Mouse (Mus musculus): Measurements from ENCODE around the gene Trim58. TPM values are rescaled to one million over a fixed set of nuclear protein-coding genes. Genes with fewer than 3 reads are reported as not detected.
A peak's percentile ranks its signal among the peaks of the same experiment; 100 is the strongest.

Gene Trim58
- 0.13 and 0.28 TPM in 2 replicates for polyA plus RNA-seq (2016; fragmentation: Nextera tagmentation; extraction: Ambion mirVana)

DNA sequence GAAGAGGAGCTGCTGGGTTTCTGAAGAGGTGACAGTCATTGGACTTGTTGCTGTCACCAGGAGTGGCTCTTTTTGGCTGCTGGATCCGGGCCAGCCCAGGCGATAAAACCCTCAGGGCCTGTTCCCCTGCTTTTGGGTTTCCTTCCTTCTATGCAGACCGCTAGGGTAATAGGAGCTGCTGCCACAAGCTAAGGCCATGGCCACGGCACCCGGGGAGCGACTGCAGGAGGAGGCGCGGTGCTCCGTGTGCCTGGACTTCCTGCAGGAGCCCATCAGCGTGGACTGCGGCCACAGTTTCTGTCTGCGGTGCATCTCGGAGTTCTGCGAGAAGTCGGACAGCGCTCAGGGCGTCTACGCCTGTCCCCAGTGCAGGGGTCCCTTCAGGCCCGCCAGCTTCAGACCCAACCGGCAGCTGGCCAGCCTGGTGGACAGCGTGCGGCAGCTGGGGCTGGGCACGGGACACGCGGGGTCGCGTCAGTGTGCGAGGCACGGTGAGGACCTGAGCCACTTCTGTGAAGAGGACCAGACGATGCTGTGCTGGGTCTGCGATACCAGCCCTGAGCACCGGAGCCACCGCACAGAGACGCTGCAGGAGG is at the start of gene Trim58:
Gene Trim58, plus strand, starts transcription at position 194 of the 596 bp plus-strand sequence.
- Histone ChIP-seq H3K9me3 (no peaks in the 10 kb centered on the region), H3K4me3 (peak within 1 kb of the TSS; percentile 47), H3K4me2 (replicated peaks) (peak within 1 kb of the TSS; percentile 95), H3K36me3 (no peaks in the 10 kb centered on the region), H3K9ac (replicated peaks) (peak within 1 kb of the TSS; percentile 62), H3K27me3 (peaks cover 28% of the 10 kb centered on the region), H3K4me1 (peaks cover 11% of the 10 kb centered on the region; the same call in 1 of the 2 replicates), H3K27ac (replicated peaks) (peak within 1 kb of the TSS; percentile 15; the same call in 1 of the 2 replicates)
- ATAC-seq (ENCODE audit: low FRiP score, low read depth): peak; percentile 49; the same call in 1 of the 2 replicates
- 2% methylated on average over 34 of the region's 34 CpGs for WGBS

DNA sequence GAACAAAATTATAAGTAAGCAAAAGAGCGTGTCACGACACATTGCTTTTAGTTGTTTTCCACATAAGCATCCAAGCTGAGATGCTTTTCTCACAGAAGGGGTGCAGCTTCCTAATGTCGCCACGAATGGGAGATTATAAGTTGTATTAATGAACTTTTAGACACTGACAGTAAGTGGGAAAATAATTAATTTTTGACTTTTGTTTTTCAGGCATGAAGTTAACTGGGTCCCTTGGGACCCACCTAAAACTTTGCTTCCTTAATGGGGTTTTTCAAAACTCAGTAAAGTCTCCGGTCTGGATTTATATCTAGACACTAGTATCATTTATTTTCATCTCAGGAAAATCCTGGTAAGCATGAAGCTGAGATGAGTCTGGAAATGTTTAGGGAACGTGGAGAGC is 45.5 kb upstream of the Trim58 start, which contains the start of gene Olfr324:
Gene Olfr324, plus strand, starts transcription at position 301 of the 400 bp plus-strand sequence.
- no peak for ATAC-seq (ENCODE audit: low FRiP score, low read depth)
- 86% methylated on average over 6 of the region's 6 CpGs for WGBS
- Histone ChIP-seq H3K4me2 (replicated peaks) (no peak within 1 kb of the TSS), H3K36me3 (no peaks in the 10 kb centered on the region), H3K9ac (replicated peaks) (no peak within 1 kb of the TSS), H3K9me3 (no peaks in the 10 kb centered on the region), H3K4me1 (no peaks in the 10 kb centered on the region), H3K27me3 (no peaks in the 10 kb centered on the region), H3K4me3 (no peak within 1 kb of the TSS), H3K27ac (replicated peaks) (no peak within 1 kb of the TSS)

DNA sequence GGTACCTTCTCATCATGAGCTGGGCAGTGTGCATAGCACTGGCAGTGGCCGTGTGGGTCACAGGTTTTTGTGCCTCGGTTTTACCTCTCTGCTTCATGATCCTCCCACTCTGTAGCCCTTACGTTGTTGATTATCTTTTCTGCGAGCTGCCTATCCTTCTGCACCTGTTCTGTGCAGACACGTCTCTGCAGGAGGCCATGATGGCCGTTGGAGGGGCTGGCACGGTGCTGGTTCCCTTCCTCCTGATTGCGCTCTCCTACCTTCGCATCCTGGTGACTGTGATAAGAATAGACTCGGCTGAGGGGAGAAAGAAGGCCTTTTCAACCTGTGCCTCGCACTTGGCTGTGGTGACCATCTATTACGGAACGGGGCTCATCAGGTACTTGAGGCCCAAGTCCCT is 42.4 kb upstream of the Trim58 start:
- Histone ChIP-seq H3K9me3 (no peaks in the 10 kb centered on the region), H3K4me3 (no peak overlapping the region), H3K4me1 (no peaks in the 10 kb centered on the region), H3K4me2 (replicated peaks) (no peak overlapping the region), H3K36me3 (no peaks in the 10 kb centered on the region), H3K9ac (replicated peaks) (no peak overlapping the region), H3K27ac (replicated peaks) (no peak overlapping the region), H3K27me3 (no peaks in the 10 kb centered on the region)
- 91% methylated on average over 13 of the region's 13 CpGs for whole genome bisulfite sequencing
- no peak for ATAC-seq (ENCODE audit: low FRiP score, low read depth)

DNA sequence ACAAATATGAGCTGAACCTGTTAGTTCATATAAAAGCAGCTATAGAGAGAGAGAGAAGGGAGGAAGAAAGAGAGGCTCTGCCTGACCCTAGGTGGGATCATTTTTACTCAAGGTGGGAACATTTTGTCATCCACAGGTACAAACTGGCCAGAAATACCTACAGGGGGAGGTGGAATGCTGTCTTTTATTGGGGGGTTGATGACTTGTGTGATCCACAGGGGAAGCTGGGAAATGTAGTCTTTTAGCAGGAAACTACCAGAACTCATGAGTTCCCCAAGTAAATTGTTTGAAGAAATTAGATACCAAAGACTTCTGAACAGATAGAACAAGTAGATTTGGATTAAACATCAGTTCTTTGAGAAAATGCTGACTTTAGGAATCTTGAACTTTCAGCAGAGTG is 38.2 kb upstream of the Trim58 start:
- Histone ChIP-seq H3K4me1 (no peaks in the 10 kb centered on the region), H3K9me3 (no peaks in the 10 kb centered on the region), H3K27me3 (no peaks in the 10 kb centered on the region), H3K4me3 (no peak overlapping the region), H3K9ac (replicated peaks) (no peak overlapping the region), H3K36me3 (no peaks in the 10 kb centered on the region), H3K27ac (replicated peaks) (no peak overlapping the region), H3K4me2 (replicated peaks) (no peak overlapping the region)
- no peak for ATAC-seq (ENCODE audit: low FRiP score, low read depth)

DNA sequence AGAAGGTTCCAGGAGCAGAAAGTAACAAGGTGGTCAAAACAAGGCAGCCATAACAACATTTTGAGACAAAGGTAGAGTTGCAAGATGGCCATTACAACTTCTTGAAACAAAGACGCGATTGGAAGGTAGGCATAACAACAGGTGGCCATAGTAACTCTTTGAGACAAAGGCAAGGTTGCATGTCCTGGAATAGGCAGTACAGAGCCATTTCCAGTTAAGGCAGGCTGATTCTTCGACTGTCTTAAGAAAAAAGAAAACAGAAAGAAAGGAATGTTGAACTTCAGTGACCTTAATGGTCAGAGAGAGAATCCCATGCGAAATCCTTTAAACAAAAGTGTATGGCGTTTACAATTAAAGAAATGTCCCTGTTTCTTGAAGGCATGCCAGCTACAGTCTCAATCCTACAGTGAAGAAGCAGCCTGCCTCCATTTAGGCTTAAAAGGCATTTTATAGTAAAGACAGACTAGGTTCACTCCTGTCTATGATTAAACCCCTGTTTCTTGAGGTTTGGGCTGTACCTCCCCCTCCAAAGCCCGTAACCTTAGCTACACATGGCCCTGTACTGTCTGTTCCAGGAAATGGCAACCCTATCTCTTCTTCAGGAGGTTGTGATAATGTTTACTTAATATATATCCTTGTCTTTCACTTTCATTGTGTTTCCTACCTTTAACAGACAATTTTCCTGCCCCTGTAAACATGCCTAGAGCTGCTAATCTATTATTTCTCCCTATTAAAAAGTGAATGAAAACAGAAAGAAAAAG is 37.3 kb upstream of the Trim58 start:
- ATAC-seq (ENCODE audit: low FRiP score, low read depth): no peak
- WGBS: 75% methylated on average over 6 of the region's 6 CpGs
- no peak overlapping the region for H3K4me3 ChIP-seq
- no peak overlapping the region for H3K9ac ChIP-seq (replicated peaks)
- H3K4me1 ChIP-seq: no peaks in the 10 kb centered on the region
- H3K36me3 ChIP-seq: no peaks in the 10 kb centered on the region
- no peaks in the 10 kb centered on the region for H3K27me3 ChIP-seq
- no peak overlapping the region for H3K4me2 ChIP-seq (replicated peaks)
- no peak overlapping the region for H3K27ac ChIP-seq (replicated peaks)
- H3K9me3 ChIP-seq: no peaks in the 10 kb centered on the region

DNA sequence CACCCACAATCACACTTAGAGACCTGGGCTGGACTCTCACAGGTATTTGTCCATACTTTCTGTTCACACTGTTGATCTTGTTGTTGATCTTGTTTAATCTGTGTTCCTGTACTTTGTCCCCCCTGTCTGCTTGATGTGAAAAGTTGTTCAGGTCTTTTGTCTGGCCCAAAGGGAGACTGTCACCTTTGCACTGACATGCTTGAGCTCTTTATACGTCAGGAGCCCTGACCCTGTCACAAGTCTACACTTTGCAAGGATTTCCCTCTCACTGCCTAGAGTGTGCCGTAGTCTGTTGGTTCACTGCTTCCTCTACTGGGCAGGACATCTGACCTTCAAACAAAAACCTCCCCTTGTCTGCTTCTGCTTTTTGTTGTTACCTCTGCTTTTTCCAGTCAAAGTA is 35.6 kb upstream of the Trim58 start:
- Histone ChIP-seq H3K9me3 (no peaks in the 10 kb centered on the region), H3K4me1 (no peaks in the 10 kb centered on the region), H3K9ac (replicated peaks) (no peak overlapping the region), H3K4me2 (replicated peaks) (no peak overlapping the region), H3K27ac (replicated peaks) (no peak overlapping the region), H3K27me3 (no peaks in the 10 kb centered on the region), H3K36me3 (no peaks in the 10 kb centered on the region), H3K4me3 (no peak overlapping the region)
- no peak for ATAC-seq (ENCODE audit: low FRiP score, low read depth)
- 73% methylated on average over 2 of the region's 2 CpGs for WGBS

DNA sequence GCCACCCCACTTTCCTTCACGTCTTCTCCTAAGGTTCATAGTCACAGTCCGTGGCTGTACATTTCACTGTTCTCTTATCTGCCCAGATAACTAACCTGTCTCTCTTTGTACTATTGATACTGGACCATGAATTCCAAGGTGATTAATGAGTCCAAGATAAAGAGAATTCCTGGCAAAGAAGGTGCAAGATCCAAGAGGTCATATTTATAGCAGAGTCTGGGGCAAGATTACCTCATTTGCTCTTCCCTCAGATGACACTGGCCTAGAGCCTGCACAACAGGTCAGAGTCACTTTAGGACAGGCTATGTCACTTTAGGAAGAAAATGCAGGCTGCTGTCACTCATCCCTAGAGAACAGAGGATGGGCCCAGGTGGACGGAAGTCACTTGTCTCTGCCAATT is 35.0 kb upstream of the Trim58 start:
- H3K4me1 ChIP-seq: no peaks in the 10 kb centered on the region
- no peaks in the 10 kb centered on the region for H3K27me3 ChIP-seq
- H3K9me3 ChIP-seq: no peaks in the 10 kb centered on the region
- H3K9ac ChIP-seq (replicated peaks): no peak overlapping the region
- no peak overlapping the region for H3K27ac ChIP-seq (replicated peaks)
- no peak for ATAC-seq (ENCODE audit: low FRiP score, low read depth)
- no peak overlapping the region for H3K4me3 ChIP-seq
- no peaks in the 10 kb centered on the region for H3K36me3 ChIP-seq
- no peak overlapping the region for H3K4me2 ChIP-seq (replicated peaks)
- 89% methylated on average over 3 of the region's 3 CpGs for WGBS

DNA sequence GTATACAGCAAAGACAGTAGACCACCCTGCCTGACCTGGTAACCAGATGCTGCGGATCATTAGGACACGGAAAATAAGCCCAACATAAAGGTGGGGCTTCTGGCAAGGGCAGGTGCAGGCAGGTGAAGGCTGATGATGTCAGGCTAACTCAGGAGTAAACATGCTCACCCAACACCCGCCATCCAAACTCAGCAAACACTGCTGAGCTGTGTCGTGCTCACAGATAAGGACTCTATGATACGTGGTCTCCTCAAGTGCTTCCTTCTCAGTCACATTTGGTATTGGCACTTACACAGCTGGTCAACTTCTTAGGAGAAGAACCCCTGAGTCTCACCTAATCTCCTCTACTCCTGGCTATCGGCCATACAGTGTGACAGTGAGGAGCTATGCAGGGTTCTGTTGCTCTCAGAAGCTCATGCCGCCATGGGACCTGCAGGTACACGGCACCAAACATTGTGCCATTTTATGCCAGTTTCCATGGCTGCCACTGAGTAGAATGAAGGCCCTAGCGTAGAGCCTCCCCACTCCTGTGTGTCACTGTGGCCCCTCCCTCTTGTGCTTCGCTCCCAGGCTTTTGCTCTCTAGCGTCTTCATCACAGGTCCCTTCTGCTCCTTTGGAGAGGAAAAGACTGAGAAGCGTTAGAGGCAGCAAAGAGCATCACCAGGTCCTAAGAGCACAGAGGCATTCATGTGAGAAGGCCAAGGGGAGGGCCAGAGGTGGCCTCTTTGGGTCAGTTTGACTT is 33.9 kb upstream of the Trim58 start:
- no peak for ATAC-seq (ENCODE audit: low FRiP score, low read depth)
- Histone ChIP-seq H3K4me2 (replicated peaks) (no peak overlapping the region), H3K9ac (replicated peaks) (no peak overlapping the region), H3K9me3 (no peaks in the 10 kb centered on the region), H3K36me3 (no peaks in the 10 kb centered on the region), H3K27me3 (no peaks in the 10 kb centered on the region), H3K4me3 (no peak overlapping the region), H3K4me1 (no peaks in the 10 kb centered on the region), H3K27ac (replicated peaks) (no peak overlapping the region)
- 92% methylated on average over 12 of the region's 12 CpGs for WGBS

DNA sequence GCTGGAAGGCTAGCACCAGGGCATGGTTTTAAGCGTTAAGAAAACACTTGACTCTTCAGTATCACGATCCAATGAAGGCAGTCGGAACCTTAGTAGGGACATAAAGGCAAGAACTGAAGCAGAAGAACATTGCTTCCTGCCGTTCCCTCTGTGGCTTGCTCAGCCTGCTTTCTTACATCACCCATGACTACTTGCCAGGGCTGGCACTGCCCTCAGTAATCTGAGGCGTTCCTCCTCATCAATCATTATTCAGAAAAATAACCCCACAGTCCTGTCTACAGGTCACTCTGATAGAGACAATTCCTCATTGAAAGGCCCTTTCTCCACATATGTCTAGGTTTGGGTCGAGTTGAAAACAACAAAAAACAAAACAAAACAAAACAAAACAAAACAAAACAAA is 33.2 kb upstream of the Trim58 start:
- Histone ChIP-seq H3K4me2 (replicated peaks) (no peak overlapping the region), H3K4me3 (no peak overlapping the region), H3K9ac (replicated peaks) (no peak overlapping the region), H3K9me3 (no peaks in the 10 kb centered on the region), H3K4me1 (no peaks in the 10 kb centered on the region), H3K27ac (replicated peaks) (no peak overlapping the region), H3K36me3 (no peaks in the 10 kb centered on the region), H3K27me3 (no peaks in the 10 kb centered on the region)
- WGBS: 85% methylated on average over 6 of the region's 6 CpGs
- ATAC-seq (ENCODE audit: low FRiP score, low read depth): no peak

DNA sequence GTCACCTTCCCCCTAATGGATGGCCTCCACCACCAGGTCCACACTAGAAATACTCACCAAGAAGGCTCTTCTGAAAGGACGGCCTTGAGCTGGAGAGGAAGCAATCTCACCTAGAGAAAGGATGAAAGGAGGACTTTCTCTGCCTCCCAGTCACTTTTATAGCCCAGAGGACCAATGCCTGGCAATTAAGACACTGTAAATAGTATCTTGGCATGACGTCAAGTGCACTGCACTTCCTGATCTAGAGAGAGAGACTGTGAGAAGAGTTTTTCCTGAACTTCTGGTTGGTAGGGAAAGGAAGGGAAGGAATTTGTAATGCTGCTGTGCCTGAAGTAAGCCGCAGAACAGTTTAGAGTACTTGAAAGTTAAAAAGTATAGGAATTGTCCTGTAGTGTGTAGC is 26.9 kb upstream of the Trim58 start:
- no peak for ATAC-seq (ENCODE audit: low FRiP score, low read depth)

DNA sequence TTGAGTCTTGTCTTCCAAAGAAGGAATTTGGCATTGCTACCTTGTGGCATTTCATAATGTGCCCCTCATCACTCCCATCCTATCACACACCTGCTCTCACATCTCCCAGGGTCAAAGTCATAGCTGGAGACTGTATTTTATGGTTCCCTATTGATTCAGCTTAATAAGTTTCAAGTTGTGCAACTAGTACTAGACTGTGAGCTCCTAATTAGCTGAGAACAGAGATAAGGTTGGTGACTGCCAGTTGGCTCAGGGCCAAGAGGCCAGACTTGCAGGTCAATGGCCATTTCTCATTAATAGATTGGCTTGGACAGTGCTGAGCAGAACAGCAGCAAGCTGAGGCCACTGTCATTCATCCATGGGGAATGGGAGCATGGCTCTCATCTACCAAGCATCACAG is 25.7 kb upstream of the Trim58 start:
- Histone ChIP-seq H3K9ac (replicated peaks) (no peak overlapping the region), H3K27me3 (no peaks in the 10 kb centered on the region), H3K4me3 (no peak overlapping the region), H3K36me3 (no peaks in the 10 kb centered on the region), H3K9me3 (no peaks in the 10 kb centered on the region), H3K27ac (replicated peaks) (no peak overlapping the region), H3K4me2 (replicated peaks) (no peak overlapping the region), H3K4me1 (no peaks in the 10 kb centered on the region)
- no peak for ATAC-seq (ENCODE audit: low FRiP score, low read depth)

More for the DNA sequence above, 26.9 kb upstream of the Trim58 start:
- H3K4me1 ChIP-seq: no peaks in the 10 kb centered on the region
- H3K9ac ChIP-seq (replicated peaks): no peak overlapping the region
- H3K27me3 ChIP-seq: no peaks in the 10 kb centered on the region
- no peak overlapping the region for H3K4me2 ChIP-seq (replicated peaks)
- no peak overlapping the region for H3K4me3 ChIP-seq
- H3K36me3 ChIP-seq: no peaks in the 10 kb centered on the region
- WGBS: 90% methylated on average over 3 of the region's 3 CpGs
- H3K9me3 ChIP-seq: no peaks in the 10 kb centered on the region
- H3K27ac ChIP-seq (replicated peaks): no peak overlapping the region

DNA sequence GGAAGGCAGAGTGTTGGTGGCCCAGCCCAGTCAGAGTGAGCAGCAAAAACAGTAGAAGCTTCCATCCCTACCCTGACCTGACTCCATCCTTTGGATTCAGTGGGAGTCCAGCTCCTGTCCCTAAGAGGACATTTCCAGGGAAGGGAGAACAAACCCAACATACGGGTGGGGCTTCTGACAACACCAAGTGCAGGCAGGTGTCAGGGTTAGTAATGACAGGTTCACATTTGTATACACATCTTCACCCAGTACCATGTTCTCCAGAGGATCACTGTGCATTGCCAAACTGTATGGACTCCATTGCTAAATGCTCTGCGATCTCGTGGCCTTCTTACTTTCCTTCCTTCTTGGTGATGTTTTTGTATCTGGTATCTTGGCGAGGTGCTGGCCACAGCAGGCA is 24.3 kb upstream of the Trim58 start, which contains the start of gene 2210407C18Rik:
Gene 2210407C18Rik, minus strand, starts transcription at position 101 of the 400 bp plus-strand sequence.
- Histone ChIP-seq H3K36me3 (no peaks in the 10 kb centered on the region), H3K27ac (replicated peaks) (no peak within 1 kb of the TSS), H3K4me1 (no peaks in the 10 kb centered on the region), H3K27me3 (no peaks in the 10 kb centered on the region), H3K9me3 (no peaks in the 10 kb centered on the region), H3K4me2 (replicated peaks) (no peak within 1 kb of the TSS), H3K9ac (replicated peaks) (no peak within 1 kb of the TSS), H3K4me3 (no peak within 1 kb of the TSS)
- no peak for ATAC-seq (ENCODE audit: low FRiP score, low read depth)
- 84% methylated on average over 4 of the region's 4 CpGs for WGBS
